Comparison of ENCODE assay signal across 23 mouse cellular contexts in the genomic region with DNA sequence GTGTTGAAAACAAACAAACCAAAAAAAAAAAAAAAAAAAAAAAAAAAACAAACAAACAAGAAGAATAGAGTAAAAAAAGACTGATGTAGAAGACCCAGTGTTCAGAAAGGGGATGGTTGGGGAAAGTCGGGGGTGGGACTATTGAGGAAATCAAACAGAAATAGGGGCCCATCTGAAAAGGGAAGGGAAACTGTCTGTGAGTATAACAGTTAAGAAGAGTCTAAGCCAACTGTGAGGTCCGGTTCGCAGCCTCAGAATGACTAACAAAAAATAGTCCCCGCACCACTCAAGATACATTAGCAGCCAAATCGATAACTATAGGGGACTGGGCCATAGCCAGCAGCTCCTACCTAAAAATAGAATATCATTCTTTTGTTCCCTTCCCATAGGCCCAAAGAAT. TPM values are rescaled to one million over a fixed set of nuclear protein-coding genes. Genes with fewer than 3 reads are reported as not detected.
DNase-seq lines count a peak whose midpoint lies in the region; ATAC-seq and TF ChIP-seq lines count a peak whose summit lies in the region.
"Had no signal": no experiment of that assay in that cellular context is flagged by ENCODE, and none has a peak within 500 bp of the region (broad histone marks: within the 10 kb centered on the region; RNA-seq: fewer than 3 reads in every experiment).

No protein-coding gene starts in this region.

- H3K4me3 ChIP-seq in spleen, adult 2 months (ENCODE audit: extremely low read depth, insufficient read depth, insufficient read length) = no peak overlapping the region
- H3K4me3 ChIP-seq in ES-Bruce4 (ENCODE audit: low read depth, low read length) = no peak overlapping the region
- no peak overlapping the region for H3K4me3 ChIP-seq in hindbrain, embryonic 16.5 days (ENCODE audit: low read length)
- H3K4me3 ChIP-seq: embryonic facial prominence, embryonic 13.5 days; embryonic facial prominence, embryonic 15.5 days; erythroblast, embryonic 14.5 days; forebrain, embryonic 10.5 days; forebrain, embryonic 12.5 days had no signal

- H3K4me1 ChIP-seq in spleen, adult 2 months (ENCODE audit: control insufficient read depth, insufficient read depth, insufficient read length) = peaks cover 13% of the 10 kb centered on the region
- no peaks in the 10 kb centered on the region for H3K4me1 ChIP-seq in ES-Bruce4 (ENCODE audit: control insufficient read depth, insufficient read depth, low read length)
- no peaks in the 10 kb centered on the region for H3K4me1 ChIP-seq in hindbrain, embryonic 16.5 days (ENCODE audit: control insufficient read depth, insufficient read depth, low read depth, low read length)
- H3K4me1 ChIP-seq: embryonic facial prominence, embryonic 13.5 days; embryonic facial prominence, embryonic 15.5 days; forebrain, embryonic 12.5 days had no signal

- no peaks in the 10 kb centered on the region for H3K36me3 ChIP-seq in spleen, adult 2 months (ENCODE audit: control insufficient read depth, insufficient read depth, low read length)
- no peaks in the 10 kb centered on the region for H3K36me3 ChIP-seq in ES-Bruce4 (ENCODE audit: control insufficient read depth, insufficient read depth, low read length, poor library complexity, severe bottlenecking)
- H3K36me3 ChIP-seq in splenic B cell, adult 2 months (ENCODE audit: control insufficient read depth, insufficient read depth, low read length, poor library complexity, severe bottlenecking) = no peaks in the 10 kb centered on the region
- no peaks in the 10 kb centered on the region for H3K36me3 ChIP-seq in hindbrain, embryonic 16.5 days (ENCODE audit: control insufficient read depth, insufficient read depth, low read length)
- H3K36me3 ChIP-seq: embryonic facial prominence, embryonic 13.5 days; embryonic facial prominence, embryonic 15.5 days; forebrain, embryonic 10.5 days; forebrain, embryonic 12.5 days had no signal

- H3K4me2 ChIP-seq in hindbrain, embryonic 16.5 days (ENCODE audit: low read length) = no peak overlapping the region
- H3K4me2 ChIP-seq: embryonic facial prominence, embryonic 13.5 days; embryonic facial prominence, embryonic 15.5 days; forebrain, embryonic 12.5 days had no signal

- DNase-seq in spleen, adult 2 months (ENCODE audit: low read depth in 1 of 2, low spot score in 2 of 2) = no peak
- DNase-seq in spleen, adult 18-20 months = no peak
- DNase-seq in splenic B cell, adult 2 months (ENCODE audit: low read depth, low spot score) = peak; percentile 62
- no peak for DNase-seq in gastrocnemius, postnatal 10 days
- DNase-seq in kidney, postnatal 25 days = no peak
- DNase-seq: adrenal gland, adult 8-10 months; adrenal gland, postnatal 14 days; cerebellum, adult 11-12 months; cerebellum, adult 2 months; cerebellum, adult 9-10 months; cerebellum, postnatal 10 days; cerebellum, postnatal 25 days; embryo, embryonic 11 days had no signal

- no peaks in the 10 kb centered on the region for H3K27me3 ChIP-seq in spleen, adult 2 months (ENCODE audit: control insufficient read depth, insufficient read depth, low read length)
- no peaks in the 10 kb centered on the region for H3K27me3 ChIP-seq in ES-Bruce4 (ENCODE audit: control insufficient read depth, insufficient read depth, low read length, poor library complexity, severe bottlenecking)
- H3K27me3 ChIP-seq in splenic B cell, adult 2 months (ENCODE audit: control insufficient read depth, insufficient read depth, low read length, poor library complexity, severe bottlenecking) = no peaks in the 10 kb centered on the region
- H3K27me3 ChIP-seq in hindbrain, embryonic 16.5 days (replicated peaks; ENCODE audit: control insufficient read depth, insufficient read depth, low read length) = no peaks in the 10 kb centered on the region
- H3K27me3 ChIP-seq: embryonic facial prominence, embryonic 15.5 days had no signal

- WGBS in spleen, adult 2 months = 39% methylated on average over 5 of the region's 5 CpGs
- 94% methylated on average over 5 of the region's 5 CpGs for WGBS in hindbrain, embryonic 16.5 days

- ATAC-seq in granulocyte monocyte progenitor cell, adult 5-6 weeks (replicated peaks; ENCODE audit: poor library complexity, severe bottlenecking) = peak; percentile 53
- ATAC-seq in hindbrain, embryonic 16.5 days = no peak
- ATAC-seq: forebrain, embryonic 14.5 days; forebrain, embryonic 16.5 days had no signal

- H3K27ac ChIP-seq in spleen, adult 2 months (ENCODE audit: insufficient read depth, low read length) = peak overlapping the region; percentile 75; the same call in 1 of the 2 replicates
- no peak overlapping the region for H3K27ac ChIP-seq in ES-Bruce4 (ENCODE audit: insufficient read depth, low read length)
- no peak overlapping the region for H3K27ac ChIP-seq in hindbrain, embryonic 16.5 days (ENCODE audit: low read depth, low read length)
- H3K27ac ChIP-seq: embryonic facial prominence, embryonic 13.5 days; embryonic facial prominence, embryonic 15.5 days; forebrain, embryonic 10.5 days; forebrain, embryonic 12.5 days had no signal

- no peak for TF ChIP-seq CTCF in spleen, adult 2 months (IDR thresholded peaks at IDR 0.05; ENCODE audit: extremely low read depth, insufficient read depth, insufficient read length, insufficient replicate concordance)
- TF ChIP-seq CTCF in ES-Bruce4 (IDR thresholded peaks at IDR 0.05; ENCODE audit: low read depth, low read length) = no peak

- H3K9me3 ChIP-seq in ES-Bruce4 (replicated peaks; ENCODE audit: control insufficient read depth, insufficient read depth, low read length, poor library complexity, severe bottlenecking) = no peaks in the 10 kb centered on the region
- H3K9me3 ChIP-seq in hindbrain, embryonic 16.5 days (ENCODE audit: control insufficient read depth, low read length) = no peaks in the 10 kb centered on the region
- H3K9me3 ChIP-seq: embryonic facial prominence, embryonic 13.5 days; embryonic facial prominence, embryonic 15.5 days; forebrain, embryonic 10.5 days; forebrain, embryonic 12.5 days had no signal

- 0 out of 2 replicates have a peak overlapping the region, but pooled peaks have one; percentile 57 for H3K9ac ChIP-seq in ES-Bruce4 (ENCODE audit: low read depth, poor library complexity, severe bottlenecking)
- H3K9ac ChIP-seq in hindbrain, embryonic 16.5 days (ENCODE audit: low read depth, low read length) = no peak overlapping the region
- H3K9ac ChIP-seq: embryonic facial prominence, embryonic 13.5 days; embryonic facial prominence, embryonic 15.5 days; forebrain, embryonic 12.5 days had no signal

- no peak for TF ChIP-seq EP300 in ES-Bruce4 (IDR thresholded peaks at IDR 0.05; ENCODE audit: insufficient read depth, low read depth, low read length)

- TF ChIP-seq POLR2A in spleen, adult 2 months (IDR thresholded peaks at IDR 0.05; ENCODE audit: low read depth, low read length) = no peak
- no peak for TF ChIP-seq POLR2A in ES-Bruce4 (IDR thresholded peaks at IDR 0.05; ENCODE audit: insufficient read depth, low read length)

RNA-seq across cellular contexts. Expression of a gene that starts 17.3 kb away (rescaled TPM):
- polyA plus RNA-seq in spleen, adult 2 months (2012; rRNA removed) = 0.22 and 0.40 TPM in 2 replicates
- 2.6 and 4.0 TPM in 2 replicates for polyA plus RNA-seq in ES-Bruce4 (2011; ENCODE audit: insufficient read depth, insufficient read length, low read depth, missing spikeins)
- total RNA-seq in granulocyte monocyte progenitor cell, adult 5-6 weeks (2014; fragmentation: Nextera tagmentation) = not detected in 2 replicates
- total RNA-seq in granulocyte monocyte progenitor cell, adult 5-6 weeks (2017) = not detected in 2 replicates
- 38.5 and 39.5 TPM in 2 replicates for polyA plus RNA-seq in hindbrain, embryonic 16.5 days (2015; fragmentation: Nextera tagmentation; extraction: Ambion mirVana)
- under 1 TPM in 1 of 2 experiments, not detected in 1; 0.14 TPM for total RNA-seq in gastrocnemius, postnatal 10 days (2021)
- polyA plus RNA-seq: erythroblast, embryonic 14.5 days had no signal

RNA-seq across cellular contexts. Expression of a gene that starts 24.1 kb away (rescaled TPM):
- 18.2 and 26.6 TPM in 2 replicates for polyA plus RNA-seq in spleen, adult 2 months (2012; rRNA removed)
- 165 and 183 TPM in 2 replicates for polyA plus RNA-seq in ES-Bruce4 (2011; ENCODE audit: insufficient read depth, insufficient read length, low read depth, missing spikeins)
- 69.5 and 89.4 TPM in 2 replicates for total RNA-seq in granulocyte monocyte progenitor cell, adult 5-6 weeks (2014; fragmentation: Nextera tagmentation)
- total RNA-seq in granulocyte monocyte progenitor cell, adult 5-6 weeks (2017) = 57.4 and 68.2 TPM in 2 replicates
- 93.2 and 103 TPM in 2 replicates for polyA plus RNA-seq in hindbrain, embryonic 16.5 days (2015; fragmentation: Nextera tagmentation; extraction: Ambion mirVana)
- 10 to 100 TPM; 32.8 to 35.3 TPM for total RNA-seq in gastrocnemius, postnatal 10 days (2021)

RNA-seq across cellular contexts. Expression of a gene that starts 29.3 kb away (rescaled TPM):
- polyA plus RNA-seq in spleen, adult 2 months (2012; rRNA removed) = 154 and 206 TPM in 2 replicates
- 22.9 and 25.8 TPM in 2 replicates for polyA plus RNA-seq in ES-Bruce4 (2011; ENCODE audit: insufficient read depth, insufficient read length, low read depth, missing spikeins)
- 37.3 and 41.5 TPM in 2 replicates for total RNA-seq in granulocyte monocyte progenitor cell, adult 5-6 weeks (2014; fragmentation: Nextera tagmentation)
- 20.0 and 23.7 TPM in 2 replicates for total RNA-seq in granulocyte monocyte progenitor cell, adult 5-6 weeks (2017)
- 31.4 and 35.6 TPM in 2 replicates for polyA plus RNA-seq in hindbrain, embryonic 16.5 days (2015; fragmentation: Nextera tagmentation; extraction: Ambion mirVana)
- 10 to 100 TPM; 36.3 to 39.5 TPM for total RNA-seq in gastrocnemius, postnatal 10 days (2021)
